23 mouse cellular contexts compared by ENCODE assay signal in the genomic region with DNA sequence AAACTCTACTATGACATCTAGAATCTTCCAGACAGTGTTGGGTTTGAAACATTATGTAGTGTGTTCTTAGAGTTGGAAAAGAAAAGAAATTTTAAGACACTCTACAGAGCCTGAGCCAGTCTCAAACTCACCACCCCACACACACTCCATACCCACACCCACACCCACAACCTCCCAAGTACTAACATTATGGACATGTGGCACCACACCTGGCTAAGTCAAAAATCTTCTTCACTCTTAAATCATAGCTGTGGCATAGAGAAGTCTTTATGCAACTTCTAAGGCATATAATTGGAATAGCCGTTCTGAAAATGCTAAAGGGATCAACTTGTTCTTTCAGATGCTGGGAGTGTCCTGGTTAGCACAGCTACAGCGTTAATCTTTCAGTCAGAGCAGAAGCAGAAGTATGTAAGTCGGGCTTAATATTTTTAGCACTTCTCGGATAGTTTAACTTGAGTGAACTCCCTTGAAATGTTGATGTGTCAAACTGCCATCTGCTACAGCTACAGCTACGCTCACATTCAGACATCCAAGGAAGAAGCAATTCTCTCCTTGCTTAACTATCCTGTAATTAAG.
DNase-seq lines count a peak whose midpoint lies in the region; ATAC-seq lines count a peak whose summit lies in the region.
"Had no signal": no experiment of that assay in that cellular context is flagged by ENCODE, and none has a peak within 500 bp of the region (broad histone marks: within the 10 kb centered on the region; RNA-seq: fewer than 3 reads in every experiment).

No protein-coding gene starts in this region.

- no peak for ATAC-seq in erythroid progenitor cell, adult 5-6 weeks (replicated peaks; ENCODE audit: low FRiP score, poor library complexity, severe bottlenecking)
- ATAC-seq: forebrain, embryonic 14.5 days; intestine, embryonic 16.5 days; midbrain, embryonic 16.5 days had no signal

- intact Hi-C loops in left cerebral cortex, postnatal 25 days (cut with DNase I): loop anchor here (2.0 to 10.0 kb wide), 3 partner anchors 51 to 231 kb away; partner anchors contain the start of genes Ccnyl1 and Creb1

- DNase-seq in layer of hippocampus, adult 9-11 months: peak; percentile 23
- DNase-seq in layer of hippocampus, postnatal 14 days (ENCODE audit: low spot score in 2 of 2): no peak
- DNase-seq in right cerebral cortex, adult 18-20 months: peak; percentile 52
- no peak for DNase-seq in right cerebral cortex, postnatal 25 days
- DNase-seq in left cerebral cortex, postnatal 25 days (ENCODE audit: low spot score in 2 of 2): peak; percentile 37 to 77
- no peak for DNase-seq in cerebellum, postnatal 4 days (ENCODE audit: low spot score in 2 of 2)
- DNase-seq: adrenal gland, postnatal 25 days; B cell, adult 2 months; cerebellum, adult 18-20 months; cerebellum, postnatal 10 days; gastrocnemius, postnatal 14 days; heart, postnatal 36 days; kidney, adult 9 months; kidney, postnatal 10 days; lung, embryonic 14.5 days; right cerebral cortex, postnatal 14 days; spleen, adult 18-20 months; thymus, adult 18-20 months; thymus, postnatal 25 days had no signal

Comparison
In these comparisons a context has a peak if more than half of its experiments do, and no peak if none do; other contexts are left out.
1. DNase-seq: peak in layer of hippocampus, adult 9-11 months (single experiment), right cerebral cortex, adult 18-20 months (single experiment) and left cerebral cortex, postnatal 25 days (2 of 2); none in layer of hippocampus, postnatal 14 days (0 of 2), right cerebral cortex, postnatal 25 days (single experiment) and cerebellum, postnatal 4 days (0 of 2).